Mouse (Mus musculus) retina, embryonic 14.5 days (tissue): ENCODE measurements around the gene Mrps18b.

Experiments used
- DNase-seq: peaks from one replicate; pipeline ENCODE4 v3.0.0-alpha.2; 2015; ENCODE audit warnings: low spot score

The Mrps18b gene

DNA sequence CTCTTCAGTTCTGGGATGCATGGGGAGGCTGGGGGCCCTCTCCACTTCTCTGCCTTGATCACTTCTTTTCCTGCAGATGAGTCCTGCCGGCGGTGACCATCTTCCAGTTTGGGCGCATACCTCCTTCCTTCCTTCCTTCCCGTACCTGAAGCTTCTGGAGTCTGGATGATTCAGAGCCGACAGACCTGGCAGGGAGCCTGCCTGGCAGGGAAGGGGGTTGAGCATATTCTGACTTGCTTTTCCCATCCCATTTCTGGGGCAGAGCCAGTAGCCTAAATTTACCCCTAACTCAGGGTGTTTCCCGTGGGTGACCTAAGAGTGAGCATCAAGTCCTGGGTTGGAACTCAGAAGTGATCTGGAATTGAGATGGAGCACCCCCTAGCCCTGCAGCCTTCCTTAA is 41.5 kb downstream of the Mrps18b start:
- DNase-seq, result no peak

DNA sequence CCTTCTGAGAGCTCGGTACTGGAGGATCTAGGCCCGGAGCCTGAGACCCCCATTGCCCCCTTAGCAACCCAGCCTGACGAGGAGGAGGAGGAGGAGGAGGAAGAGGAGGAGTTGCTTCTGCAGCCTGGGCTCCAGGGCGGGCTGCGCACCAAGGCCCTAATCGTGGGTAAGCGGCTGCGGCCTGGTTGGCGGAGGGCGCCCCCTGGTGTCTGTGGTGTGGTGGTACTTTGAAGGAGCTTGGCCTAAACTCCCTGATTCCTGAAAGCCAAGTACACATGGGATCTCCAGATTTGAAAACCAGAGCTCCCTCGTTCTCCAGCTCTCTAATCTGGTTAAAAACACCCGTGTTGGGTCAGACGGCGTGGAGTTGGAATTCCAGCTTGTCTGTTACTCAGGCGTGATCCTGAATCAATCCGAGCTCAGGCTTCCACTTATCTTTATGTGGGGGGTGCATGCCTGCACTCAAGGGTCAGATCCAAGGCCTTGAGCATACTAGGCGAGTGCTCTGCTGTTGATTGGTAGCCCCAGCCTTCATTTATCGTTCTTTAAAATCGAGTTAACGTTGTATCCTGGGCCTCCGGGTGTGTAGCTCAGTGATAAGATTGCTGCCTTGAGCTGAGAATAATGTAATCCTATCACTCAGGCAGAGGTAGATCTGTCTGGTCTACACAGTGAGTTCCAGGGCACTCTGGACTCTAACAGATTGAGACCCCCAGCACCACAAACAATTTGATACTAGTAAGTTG is 42.2 kb downstream of the Mrps18b start:
- DNase-seq, result peak; percentile 92

DNA sequence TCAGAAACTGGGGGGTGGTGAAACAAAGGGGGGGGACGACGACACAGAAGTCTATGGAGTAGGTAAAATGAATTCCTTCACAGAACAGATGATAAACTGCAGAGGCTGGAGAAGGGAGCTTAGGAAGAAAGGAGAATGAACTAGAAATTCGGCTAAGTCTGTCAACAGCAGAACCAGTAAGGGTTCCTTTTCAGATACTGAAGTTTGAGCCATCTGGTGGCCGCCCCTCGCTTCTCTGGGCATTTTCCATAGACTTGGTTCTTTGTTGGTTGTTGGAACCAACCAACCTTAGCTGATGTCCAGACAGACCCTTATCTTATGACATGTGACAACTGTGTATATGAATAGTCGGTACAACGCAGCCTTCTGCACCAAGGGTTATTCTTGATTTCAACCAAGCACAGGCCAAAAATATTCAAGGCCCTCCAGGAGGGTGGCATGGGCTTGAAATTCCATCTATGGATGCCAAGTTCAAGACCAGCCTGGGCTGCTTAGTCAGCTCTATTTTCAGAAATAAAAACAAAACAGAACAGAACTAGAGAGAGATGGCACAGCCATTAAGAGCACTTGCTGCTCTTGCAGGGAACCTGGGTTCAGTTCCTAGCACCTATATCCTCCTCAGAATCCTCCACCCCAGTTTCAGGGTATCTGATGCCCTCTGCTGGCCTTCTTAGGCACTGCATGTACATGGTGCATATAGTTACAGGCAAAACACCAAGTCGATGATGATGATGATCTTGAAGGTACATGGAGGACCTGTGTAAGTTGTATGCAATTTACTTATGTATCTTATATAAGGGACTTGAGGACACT is 45.1 kb downstream of the Mrps18b start:
- DNase-seq, result peak; percentile 47

DNA sequence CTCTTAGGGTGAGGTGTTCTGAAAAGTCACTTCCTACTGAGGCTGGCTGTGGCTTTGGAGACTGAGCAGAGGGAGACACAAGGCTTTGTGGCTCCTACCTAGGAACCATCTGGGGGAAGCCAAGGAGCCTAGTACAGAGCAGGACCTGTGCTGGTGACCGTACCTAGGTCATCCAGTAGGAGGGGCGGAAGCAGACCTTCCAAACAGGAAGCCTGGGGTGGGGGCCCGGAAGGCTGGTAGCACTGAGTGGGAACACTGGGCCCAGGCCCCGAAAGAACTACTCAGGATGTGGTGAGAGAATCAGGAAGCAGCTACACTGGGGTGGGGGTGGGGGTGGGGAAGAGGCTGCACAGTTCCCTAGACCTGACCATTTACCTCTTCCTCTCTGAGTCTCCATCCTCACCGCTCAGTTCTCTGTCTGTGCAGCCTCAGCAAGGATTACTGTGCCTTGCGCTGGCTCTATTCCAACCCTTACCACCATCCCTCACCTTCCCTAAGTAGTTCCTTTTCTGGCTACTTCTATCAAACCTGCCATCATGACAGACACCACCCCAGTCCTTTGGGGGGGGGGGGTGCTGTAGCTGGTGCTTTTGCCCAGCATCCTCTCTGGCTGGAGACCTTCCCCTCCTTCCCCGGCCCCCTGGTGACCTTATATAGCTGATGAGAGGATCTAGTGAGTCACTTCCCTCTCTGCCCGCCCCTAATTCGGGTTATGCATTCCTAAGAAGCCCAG is 45.9 kb downstream of the Mrps18b start:
- DNase-seq, result no peak

DNA sequence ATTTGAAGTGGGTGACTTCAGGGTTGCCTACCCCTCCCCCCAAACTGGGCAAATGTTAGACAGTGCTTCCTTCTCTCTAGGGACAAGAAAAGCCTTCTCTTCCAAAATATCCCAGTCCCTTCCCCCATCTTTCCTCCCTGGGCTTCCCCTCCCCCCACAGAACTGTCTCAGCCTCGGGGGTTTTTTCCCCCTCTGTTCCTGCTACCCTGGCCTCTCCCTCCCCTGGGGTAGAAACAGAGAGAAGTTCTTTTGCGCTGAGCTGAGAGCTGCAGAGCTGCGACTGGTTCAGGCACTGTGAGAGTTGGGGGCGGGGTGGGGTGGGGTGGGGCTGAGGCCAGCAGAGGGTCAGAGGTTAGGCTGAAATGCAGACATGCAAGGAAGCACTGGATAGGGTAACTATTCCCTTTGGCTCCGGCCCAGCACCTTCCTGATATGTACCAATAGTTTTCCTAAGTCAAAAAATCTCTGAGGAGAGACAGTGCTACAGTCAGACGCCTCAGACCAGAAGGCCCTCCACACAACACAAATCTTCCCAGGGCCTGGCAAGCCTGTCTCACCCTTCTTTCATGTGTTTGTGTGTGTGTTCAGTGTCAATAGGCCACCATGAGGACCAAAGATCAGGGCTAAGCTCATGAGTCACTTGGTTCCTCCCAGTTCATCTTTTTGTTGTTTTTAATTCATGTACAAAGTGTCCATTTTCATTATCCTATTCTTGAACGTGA is 46.7 kb downstream of the Mrps18b start:
- no peak for DNase-seq

DNA sequence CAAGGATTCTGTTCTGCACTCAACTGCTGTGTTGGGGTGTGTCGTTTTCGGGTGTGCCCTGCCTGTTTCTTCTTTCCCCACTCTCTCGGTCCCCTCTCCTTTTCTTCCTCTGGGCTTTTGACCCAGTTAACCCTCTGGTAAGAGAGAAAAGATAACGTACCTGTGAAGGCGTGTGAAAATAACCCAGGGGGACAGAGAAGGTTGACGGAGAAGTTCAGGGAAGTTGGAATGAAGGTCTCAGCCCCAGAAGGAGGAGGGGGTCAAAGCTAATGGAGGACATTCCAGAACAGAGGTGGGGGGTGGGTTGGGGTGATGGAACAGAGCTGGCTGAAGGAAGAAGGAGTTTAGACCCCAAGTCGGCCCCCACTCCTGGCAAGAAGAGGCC is 47.2 kb downstream of the Mrps18b start:
- no peak for DNase-seq

DNA sequence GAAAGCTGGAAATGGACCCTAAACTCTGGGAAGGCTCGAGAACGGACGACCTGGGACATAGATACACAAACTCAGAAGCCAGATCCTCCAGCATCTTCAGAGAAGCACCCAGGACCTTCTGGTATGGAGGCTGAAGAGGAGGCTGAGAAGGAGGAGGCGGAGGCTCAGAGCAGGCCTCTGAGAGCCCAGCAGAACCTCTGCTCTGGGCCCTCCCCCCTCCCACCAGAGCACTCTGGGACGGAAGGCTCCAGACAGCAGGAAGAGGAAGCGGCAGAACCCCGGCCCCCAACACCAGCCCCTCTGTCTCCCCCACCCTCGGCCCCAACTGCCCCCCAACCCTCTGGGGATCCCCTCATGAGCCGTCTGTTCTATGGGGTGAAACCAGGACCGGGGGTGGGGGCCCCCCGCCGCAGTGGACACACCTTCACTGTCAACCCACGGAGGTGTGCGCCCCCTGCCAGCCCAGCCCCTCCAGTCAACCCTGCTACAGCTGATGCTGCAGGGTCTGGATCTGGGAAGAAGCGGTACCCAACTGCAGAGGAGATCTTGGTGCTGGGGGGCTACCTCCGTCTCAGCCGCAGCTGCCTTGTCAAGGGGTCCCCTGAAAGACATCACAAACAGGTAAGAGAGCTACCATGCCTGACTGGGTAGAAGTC is 47.9 kb downstream of the Mrps18b start:
- no peak for DNase-seq

DNA sequence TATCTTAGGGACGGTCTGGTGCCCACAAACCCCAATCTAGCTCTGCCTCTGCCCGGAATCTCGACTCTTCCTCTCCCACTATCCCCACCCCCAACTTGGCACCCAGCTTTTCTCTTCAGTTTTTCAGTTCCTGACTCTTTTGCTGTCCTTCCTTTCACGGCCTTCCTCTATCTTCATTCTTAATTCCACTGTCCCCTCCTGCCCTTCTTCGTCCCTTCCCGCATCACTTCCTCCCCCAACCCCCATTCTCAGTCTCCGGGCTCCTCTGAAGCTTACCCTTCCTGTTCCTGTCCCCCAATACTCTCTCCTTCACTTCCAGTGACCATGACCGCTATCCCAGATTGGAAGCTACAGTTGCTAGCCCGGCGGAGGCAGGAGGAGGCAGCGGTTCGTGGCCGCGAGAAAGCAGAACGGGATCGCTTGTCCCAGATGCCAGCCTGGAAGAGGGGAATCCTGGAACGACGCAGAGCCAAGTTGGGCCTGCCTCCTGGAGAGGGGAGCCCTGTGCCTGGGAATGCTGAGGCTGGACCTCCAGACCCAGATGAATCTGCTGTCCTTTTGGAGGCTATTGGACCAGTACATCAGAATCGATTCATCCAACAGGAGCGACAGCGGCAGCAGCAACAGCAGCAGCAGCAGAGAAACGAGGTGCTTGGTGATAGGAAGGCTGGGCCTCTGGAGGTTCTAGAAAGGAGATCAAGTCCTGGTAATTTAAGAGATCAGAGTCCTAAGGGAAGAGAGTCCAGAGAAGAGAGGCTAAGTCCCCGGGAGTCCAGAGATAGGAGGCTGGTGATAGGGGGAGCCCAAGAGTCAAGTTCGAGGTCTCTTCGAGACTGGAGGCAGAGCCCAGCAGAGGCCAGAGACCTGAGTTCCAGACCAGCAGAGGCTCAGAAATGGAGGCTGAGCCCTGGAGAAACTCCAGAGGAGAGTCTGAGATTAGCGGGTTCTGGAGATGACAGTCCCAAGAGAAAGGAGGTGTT is 49.0 kb downstream of the Mrps18b start:
- peak; percentile 42 for DNase-seq

DNA sequence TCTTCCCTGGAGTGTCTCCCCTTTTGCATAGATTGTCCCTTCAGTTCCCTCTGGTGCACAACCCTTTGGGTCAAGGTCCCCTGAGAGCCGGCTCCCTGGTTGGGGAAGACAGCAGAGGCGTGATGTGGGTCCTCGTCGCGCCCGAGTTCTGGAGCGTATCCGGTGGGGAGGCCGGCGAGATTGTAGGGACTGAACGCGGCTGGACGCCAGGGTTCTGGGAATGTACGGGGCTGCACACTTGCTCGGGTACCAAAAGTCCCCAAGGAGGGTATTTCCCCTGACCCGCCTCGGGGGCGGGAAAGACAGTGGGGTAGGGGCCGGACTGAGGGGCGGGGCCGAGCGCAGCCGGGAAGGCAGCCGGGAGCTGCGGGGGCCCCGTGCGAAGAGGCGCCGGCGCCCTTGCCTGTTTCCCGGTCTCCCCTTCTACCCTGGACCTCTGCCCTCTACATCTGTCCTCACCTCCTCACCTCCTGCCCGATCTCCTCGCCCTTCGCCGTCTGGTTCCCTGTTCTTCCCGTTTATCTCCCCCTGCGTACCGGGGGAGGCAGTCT is 49.8 kb downstream of the Mrps18b start:
- peak; percentile 66 for DNase-seq

DNA sequence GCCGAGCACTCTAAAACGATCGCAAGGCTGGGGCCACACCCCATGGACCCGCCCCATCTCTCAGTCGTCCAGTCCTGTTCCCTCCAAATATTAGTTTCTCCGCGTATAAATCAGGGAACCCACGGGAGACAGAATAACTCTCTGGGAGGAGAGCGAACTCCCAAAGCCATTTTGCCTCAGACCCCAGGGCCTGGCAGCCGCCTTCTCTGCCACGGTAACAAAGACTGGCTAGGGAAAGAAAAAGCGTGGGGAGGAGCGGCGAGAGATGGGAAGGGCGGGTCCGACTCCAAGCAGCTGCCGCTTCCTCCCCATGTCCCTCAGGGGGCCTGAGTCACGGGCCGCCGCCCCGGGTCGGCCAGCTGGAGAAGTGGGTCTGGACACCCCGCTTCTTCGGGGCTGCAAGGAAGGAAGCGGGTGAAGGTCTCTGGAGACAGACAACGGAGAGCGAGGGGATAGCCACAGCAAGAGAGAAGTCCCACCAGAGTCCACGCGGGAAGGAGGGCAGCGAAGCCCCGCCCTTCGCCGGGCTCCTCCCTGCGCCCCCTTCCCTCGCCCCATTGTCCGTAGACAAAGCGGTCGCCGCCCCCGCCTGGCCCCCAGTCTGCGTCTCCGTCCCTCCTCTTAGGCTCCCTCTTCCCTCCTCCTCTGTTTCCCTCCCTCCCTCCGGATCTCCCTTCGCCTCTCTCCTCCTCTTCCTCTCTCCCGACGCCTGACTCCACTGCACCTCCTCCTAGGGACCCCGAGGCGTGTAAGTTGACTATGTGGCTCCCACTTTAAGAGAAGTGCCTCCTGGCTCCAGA is 50.5 kb downstream of the Mrps18b start, which contains the start of gene Ppp1r18:
Gene Ppp1r18 (plus strand): TSS at position 113 of the 800 bp plus-strand sequence.
- peak; percentile 89 for DNase-seq

DNA sequence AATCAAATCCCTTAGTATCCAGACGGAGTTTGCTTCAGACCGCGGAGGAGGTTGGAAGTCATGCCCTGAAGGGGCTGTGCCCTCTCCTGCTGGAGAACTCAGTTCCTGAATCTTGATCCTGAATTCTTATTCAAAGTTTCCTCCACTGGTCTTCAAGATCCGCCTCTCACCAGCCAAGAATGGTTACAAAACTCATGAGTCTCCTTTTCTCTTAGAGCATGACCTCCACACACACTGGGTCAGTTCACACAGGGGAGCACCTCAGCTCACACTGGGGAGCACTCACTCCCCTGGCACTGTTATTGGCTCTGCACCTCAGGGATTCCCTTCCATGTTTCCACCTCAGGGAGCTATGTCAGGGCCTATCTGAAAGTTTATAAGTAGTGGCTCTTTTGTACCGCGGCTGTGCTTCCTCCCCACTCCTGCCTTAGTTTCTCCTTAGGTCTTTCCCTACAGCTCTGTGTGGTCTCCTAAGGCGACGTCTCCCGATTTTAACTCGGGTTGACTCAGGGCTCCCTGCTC is 51.3 kb downstream of the Mrps18b start:
- no peak for DNase-seq

DNA sequence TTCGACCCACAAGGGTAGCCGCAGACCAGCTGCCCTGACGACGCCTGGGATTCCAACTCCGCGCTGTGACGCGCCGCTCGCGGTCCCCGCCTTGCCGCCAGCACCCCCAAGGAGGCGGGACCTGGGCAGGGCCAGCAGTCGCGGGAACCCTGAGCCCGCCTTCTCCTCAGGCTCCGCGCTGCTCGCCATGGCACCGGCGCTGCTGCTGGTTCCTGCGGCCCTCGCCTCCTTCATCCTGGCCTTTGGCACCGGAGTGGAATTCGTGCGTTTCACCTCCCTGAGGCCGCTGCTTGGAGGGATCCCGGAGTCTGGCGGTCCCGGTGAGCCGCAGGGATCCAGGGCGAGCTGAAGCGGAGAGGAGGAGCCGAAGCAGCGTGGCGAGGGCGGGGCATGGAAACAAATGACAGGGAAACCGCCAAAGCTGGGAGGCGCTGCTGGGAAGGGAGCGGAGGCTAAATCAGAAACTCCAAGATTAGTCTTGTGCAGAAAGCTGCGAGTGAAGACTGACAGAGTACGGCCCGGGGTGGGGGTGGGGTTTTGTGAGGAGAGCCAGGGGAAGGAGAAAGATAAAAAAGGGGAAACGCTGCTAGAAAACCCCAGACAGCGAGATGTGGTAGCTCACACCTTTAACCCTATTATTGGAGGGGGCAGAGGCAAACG is 54.9 kb downstream of the Mrps18b start, which contains the start of gene Nrm:
Gene Nrm (plus strand): TSS at position 121 of the 660 bp plus-strand sequence.
- peak; percentile 89 for DNase-seq

DNA sequence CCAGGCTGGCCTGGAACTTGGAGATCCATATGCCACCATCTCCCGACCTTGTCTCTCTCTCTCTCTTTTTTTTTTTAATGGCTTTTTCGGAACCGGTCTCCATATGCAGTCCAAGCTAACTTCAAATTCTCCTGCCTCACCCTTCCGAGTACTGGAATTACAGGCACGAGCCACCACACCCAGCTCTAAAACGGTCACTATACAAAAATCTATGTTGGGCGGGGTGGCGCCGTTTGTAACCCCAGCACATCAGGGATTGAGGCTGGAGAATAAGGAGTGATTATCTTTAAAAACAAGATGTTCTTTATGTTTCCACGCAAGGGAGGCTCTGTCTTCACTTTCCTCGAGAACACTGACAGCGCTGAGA is 55.4 kb downstream of the Mrps18b start:
- DNase-seq, result no peak
